Mouse (Mus musculus) liver, embryonic 11.5 days (tissue): ENCODE measurements around the gene Sdhaf4. TPM values are rescaled to one million over a fixed set of nuclear protein-coding genes. Genes with fewer than 3 reads are reported as not detected.
A peak's percentile ranks its signal among the peaks of the same experiment; 100 is the strongest.

Experiments used
- ATAC-seq: fragments of 200-750 bp; cut with Nextera tagmentation; replicated peaks from 2 replicates; pipeline ENCODE4 v1.8.0; 2017; ENCODE audit warnings: moderate number of reproducible peaks, mild to moderate bottlenecking, moderate TSS enrichment, moderate library complexity; ENCODE audit not compliant: low FRiP score
- DNase-seq: peaks from one replicate; pipeline ENCODE4 v3.0.0-alpha.2; 2017; ENCODE audit warnings: low spot score
- H3K27ac ChIP-seq: fragments of 300-500 bp; sonication (generic); 2 replicates; pipeline ENCODE4 v1.5.1; 2014; ENCODE audit warnings: mild to moderate bottlenecking, low read depth, low read length, control low read depth
- H3K27me3 ChIP-seq: fragments of 300-500 bp; sonication (generic); replicated peaks from 2 replicates; pipeline ENCODE4 v1.6.1; 2014; ENCODE audit warnings: low read length, mixed read lengths; ENCODE audit not compliant: control insufficient read depth, insufficient read depth
- H3K36me3 ChIP-seq: fragments of 300-500 bp; sonication (generic); 2 replicates; pipeline ENCODE4 v1.6.1; 2014; ENCODE audit warnings: mild to moderate bottlenecking, low read length, moderate library complexity, mixed read lengths; ENCODE audit not compliant: control insufficient read depth, insufficient read depth
- H3K4me1 ChIP-seq: fragments of 300-500 bp; sonication (generic); replicated peaks from 2 replicates; pipeline ENCODE4 v1.6.1; 2014; ENCODE audit warnings: low read length, mixed read lengths; ENCODE audit not compliant: control insufficient read depth, insufficient read depth
- H3K4me2 ChIP-seq: fragments of 300-500 bp; sonication (generic); 2 replicates; pipeline ENCODE4 v1.6.1; 2014; ENCODE audit warnings: mild to moderate bottlenecking, control low read depth, moderate library complexity
- H3K4me3 ChIP-seq: fragments of 300-500 bp; sonication (generic); 2 replicates; pipeline ENCODE4 v1.5.1; 2014; ENCODE audit warnings: low read depth, low read length, control low read depth
- H3K9ac ChIP-seq: fragments of 300-500 bp; sonication (generic); 2 replicates; pipeline ENCODE4 v1.6.1; 2014; ENCODE audit warnings: low read depth, low read length, control low read depth
- H3K9me3 ChIP-seq: fragments of 300-500 bp; sonication (generic); 2 replicates; pipeline ENCODE4 v1.6.1; 2016; ENCODE audit warnings: low read length, inconsistent platforms, mixed read lengths; ENCODE audit not compliant: control insufficient read depth
- WGBS: fragments of 180-500 bp; shearing (Covaris S2); extraction: QIAGEN DNeasy Blood & Tissue Kit; methylation state at CpG from one replicate; pipeline ENCODE4 v1.1.7; 2014; 5-methylcytosine and 5-hydroxymethylcytosine counted together
- polyA plus RNA-seq: library from polyadenylated mRNA; unstranded; fragments of >200 nt; fragmentation: Nextera tagmentation; extraction: Ambion mirVana; gene quantifications from 2 replicates; pipeline ENCODE4 v1.2.1, GENCODE M21; 2014

Sdhaf4 gene
- polyA plus RNA-seq: 68.8 and 75.3 TPM in 2 replicates

- peak within 1 kb of the TSS; percentile 76 for H3K4me2 ChIP-seq
- no peaks in the 10 kb centered on the region for H3K4me1 ChIP-seq
- peak; percentile 94 for ATAC-seq
- H3K27me3 ChIP-seq: no peaks in the 10 kb centered on the region
- peaks cover 5% of the 10 kb centered on the region for H3K36me3 ChIP-seq
- H3K9me3 ChIP-seq: no peaks in the 10 kb centered on the region
- H3K27ac ChIP-seq: peak within 1 kb of the TSS; percentile 60
- H3K9ac ChIP-seq: peak within 1 kb of the TSS; percentile 78
- 1% methylated on average over 47 of the region's 47 CpGs for WGBS
- DNase-seq: peak; percentile 85
- peak within 1 kb of the TSS; percentile 64 for H3K4me3 ChIP-seq
Observed at GRCm38 (mm10) chr1:24005070-24005804, at the start of gene Sdhaf4. TSS of gene Sdhaf4 (minus strand) at chr1:24005656.

- ATAC-seq (no peak), DNase-seq (no peak)
- Histone ChIP-seq H3K27me3 (no peaks in the 10 kb centered on the region), H3K4me3 (no peak overlapping the region), H3K4me1 (no peaks in the 10 kb centered on the region), H3K9ac (no peak overlapping the region), H3K36me3 (no peaks in the 10 kb centered on the region), H3K4me2 (no peak overlapping the region), H3K9me3 (no peaks in the 10 kb centered on the region), H3K27ac (no peak overlapping the region)
- WGBS: 78% methylated on average over 6 of the region's 6 CpGs
Observed at GRCm38 (mm10) chr1:24046730-24047510, 41.5 kb upstream of the Sdhaf4 start.

GRCm38 (mm10) chr1:24045627-24046026 is 40.2 kb upstream of the Sdhaf4 start:
- no peaks in the 10 kb centered on the region for H3K36me3 ChIP-seq
- ATAC-seq: no peak
- H3K4me3 ChIP-seq: no peak overlapping the region
- H3K27me3 ChIP-seq: no peaks in the 10 kb centered on the region
- H3K9ac ChIP-seq: no peak overlapping the region
- H3K9me3 ChIP-seq: no peaks in the 10 kb centered on the region
- no peak overlapping the region for H3K4me2 ChIP-seq
- no peak for DNase-seq
- WGBS: 75% methylated on average over 5 of the region's 5 CpGs
- no peak overlapping the region for H3K27ac ChIP-seq
- H3K4me1 ChIP-seq: no peaks in the 10 kb centered on the region

- no peak overlapping the region for H3K9ac ChIP-seq
- H3K36me3 ChIP-seq: no peaks in the 10 kb centered on the region
- H3K4me3 ChIP-seq: no peak overlapping the region
- no peaks in the 10 kb centered on the region for H3K4me1 ChIP-seq
- DNase-seq (no peak), ATAC-seq (no peak)
- H3K9me3 ChIP-seq: no peaks in the 10 kb centered on the region
- no peak overlapping the region for H3K4me2 ChIP-seq
- no peaks in the 10 kb centered on the region for H3K27me3 ChIP-seq
- WGBS: 74% methylated on average over 5 of the region's 5 CpGs
- H3K27ac ChIP-seq: no peak overlapping the region
Observed at GRCm38 (mm10) chr1:24043007-24043406, 37.6 kb upstream of the Sdhaf4 start.

- H3K36me3 ChIP-seq: no peaks in the 10 kb centered on the region
- ATAC-seq: no peak
- H3K4me1 ChIP-seq: no peaks in the 10 kb centered on the region
- no peak overlapping the region for H3K4me2 ChIP-seq
- no peak for DNase-seq
- H3K27ac ChIP-seq: no peak overlapping the region
- no peaks in the 10 kb centered on the region for H3K9me3 ChIP-seq
- 81% methylated on average over 2 of the region's 2 CpGs for WGBS
- no peak overlapping the region for H3K9ac ChIP-seq
- no peak overlapping the region for H3K4me3 ChIP-seq
- no peaks in the 10 kb centered on the region for H3K27me3 ChIP-seq
Observed at GRCm38 (mm10) chr1:24033759-24034423, 28.4 kb upstream of the Sdhaf4 start.

GRCm38 (mm10) chr1:24010821-24011220 is 5.4 kb upstream of the Sdhaf4 start:
- H3K27ac ChIP-seq: no peak overlapping the region
- H3K9me3 ChIP-seq: no peaks in the 10 kb centered on the region
- DNase-seq: no peak
- no peaks in the 10 kb centered on the region for H3K4me1 ChIP-seq
- no peaks in the 10 kb centered on the region for H3K27me3 ChIP-seq
- no peak overlapping the region for H3K9ac ChIP-seq
- 86% methylated on average over 6 of the region's 6 CpGs for WGBS
- no peak overlapping the region for H3K4me3 ChIP-seq
- no peak overlapping the region for H3K4me2 ChIP-seq
- H3K36me3 ChIP-seq: peaks cover 3% of the 10 kb centered on the region; the same call in 1 of the 2 replicates
- ATAC-seq: no peak

- H3K36me3 ChIP-seq: peaks cover 3% of the 10 kb centered on the region; the same call in 1 of the 2 replicates
- H3K27me3 ChIP-seq: no peaks in the 10 kb centered on the region
- H3K4me2 ChIP-seq: no peak overlapping the region
- H3K27ac ChIP-seq: no peak overlapping the region
- H3K4me3 ChIP-seq: no peak overlapping the region
- H3K4me1 ChIP-seq: no peaks in the 10 kb centered on the region
- DNase-seq: no peak
- no peaks in the 10 kb centered on the region for H3K9me3 ChIP-seq
- 84% methylated on average over 6 of the region's 6 CpGs for WGBS
- no peak overlapping the region for H3K9ac ChIP-seq
- no peak for ATAC-seq
Observed at GRCm38 (mm10) chr1:24010016-24010415, 4.6 kb upstream of the Sdhaf4 start.

- Histone ChIP-seq H3K27ac (no peak overlapping the region), H3K9ac (no peak overlapping the region), H3K36me3 (no peaks in the 10 kb centered on the region), H3K27me3 (no peaks in the 10 kb centered on the region), H3K9me3 (no peaks in the 10 kb centered on the region), H3K4me1 (no peaks in the 10 kb centered on the region), H3K4me3 (no peak overlapping the region), H3K4me2 (no peak overlapping the region)
- DNase-seq (no peak), ATAC-seq (no peak)
- 87% methylated on average over 8 of the region's 8 CpGs for WGBS
Observed at GRCm38 (mm10) chr1:24007621-24008020, 2.2 kb upstream of the Sdhaf4 start.
